In genomic region chr4:154527506-154527905, GRCm38 (mm10) we compare ENCODE assay signal across 8 mouse cellular contexts.
DNase-seq lines count a peak whose midpoint lies in the region; ATAC-seq lines count a peak whose summit lies in the region.

No protein-coding gene starts in this region.

- H3K9me3 ChIP-seq in midbrain, embryonic 13.5 days: no peaks in the 10 kb centered on the region
- no peaks in the 10 kb centered on the region for H3K9me3 ChIP-seq in midbrain, embryonic 14.5 days (ENCODE audit: control insufficient read depth, low read length)
- no peaks in the 10 kb centered on the region for H3K9me3 ChIP-seq in stomach, embryonic 14.5 days (ENCODE audit: control insufficient read depth, low read depth, low read length)

- no peak for DNase-seq in midbrain, embryonic 14.5 days
- peak; percentile 46 for DNase-seq in gastrocnemius, postnatal 25 days
- DNase-seq in kidney, postnatal 10 days: peak; percentile 75
- DNase-seq in frontal cortex, postnatal 10 days (ENCODE audit: low spot score in 2 of 2): no peak
- no peak for DNase-seq in cerebellum, postnatal 14 days
- DNase-seq in right cerebral cortex, adult 18-20 months: no peak

- peaks cover 42% of the 10 kb centered on the region for H3K27me3 ChIP-seq in midbrain, embryonic 13.5 days
- H3K27me3 ChIP-seq in midbrain, embryonic 14.5 days (ENCODE audit: control insufficient read depth, insufficient read depth, low read length): no peaks in the 10 kb centered on the region; the same call in 1 of the 2 replicates
- H3K27me3 ChIP-seq in stomach, embryonic 14.5 days (ENCODE audit: control insufficient read depth, insufficient read depth, low read length): no peaks in the 10 kb centered on the region

- H3K9ac ChIP-seq in midbrain, embryonic 13.5 days (replicated peaks): no peak overlapping the region
- H3K9ac ChIP-seq in midbrain, embryonic 14.5 days (replicated peaks; ENCODE audit: low read length): no peak overlapping the region
- no peak overlapping the region for H3K9ac ChIP-seq in stomach, embryonic 14.5 days (replicated peaks; ENCODE audit: low read depth, low read length)

- no peak overlapping the region for H3K4me3 ChIP-seq in midbrain, embryonic 13.5 days (replicated peaks)
- H3K4me3 ChIP-seq in midbrain, embryonic 14.5 days (replicated peaks; ENCODE audit: low read depth, low read length): no peak overlapping the region
- no peak overlapping the region for H3K4me3 ChIP-seq in stomach, embryonic 14.5 days (ENCODE audit: low read depth, low read length)

- no peaks in the 10 kb centered on the region for H3K36me3 ChIP-seq in midbrain, embryonic 13.5 days
- H3K36me3 ChIP-seq in midbrain, embryonic 14.5 days (ENCODE audit: control insufficient read depth, insufficient read depth, low read length): no peaks in the 10 kb centered on the region
- no peaks in the 10 kb centered on the region for H3K36me3 ChIP-seq in stomach, embryonic 14.5 days (ENCODE audit: control insufficient read depth, insufficient read depth, low read length)

- no peak overlapping the region for H3K4me2 ChIP-seq in midbrain, embryonic 13.5 days (replicated peaks)
- no peak overlapping the region for H3K4me2 ChIP-seq in midbrain, embryonic 14.5 days (ENCODE audit: low read length)
- no peak overlapping the region for H3K4me2 ChIP-seq in stomach, embryonic 14.5 days (replicated peaks; ENCODE audit: low read depth, low read length)

- peak overlapping the region; percentile 19; the same call in 1 of the 2 replicates for H3K27ac ChIP-seq in midbrain, embryonic 13.5 days
- no peak overlapping the region for H3K27ac ChIP-seq in midbrain, embryonic 14.5 days (replicated peaks; ENCODE audit: low read depth, low read length)
- peak overlapping the region; percentile 39; the same call in 1 of the 2 replicates for H3K27ac ChIP-seq in stomach, embryonic 14.5 days (ENCODE audit: low read length)

- peaks cover 33% of the 10 kb centered on the region for H3K4me1 ChIP-seq in midbrain, embryonic 13.5 days (replicated peaks)
- peaks cover 8% of the 10 kb centered on the region; the same call in 1 of the 2 replicates for H3K4me1 ChIP-seq in midbrain, embryonic 14.5 days (ENCODE audit: control insufficient read depth, insufficient read depth, low read length)
- 0 out of 2 replicates have a peak, but pooled peaks cover 15% of the 10 kb centered on the region for H3K4me1 ChIP-seq in stomach, embryonic 14.5 days (ENCODE audit: control insufficient read depth, insufficient read depth, low read length)

- ATAC-seq in midbrain, embryonic 13.5 days: no peak
- no peak for ATAC-seq in midbrain, embryonic 14.5 days (ENCODE audit: low FRiP score, low TSS enrichment)
- no peak for ATAC-seq in stomach, embryonic 14.5 days (ENCODE audit: insufficient number of reproducible peaks, insufficient read depth, low FRiP score, low read depth)

- WGBS in midbrain, embryonic 13.5 days: 80% methylated on average over 9 of the region's 9 CpGs
- 78% methylated on average over 9 of the region's 9 CpGs for WGBS in midbrain, embryonic 14.5 days
- WGBS in stomach, embryonic 14.5 days: 63% methylated on average over 9 of the region's 9 CpGs

Comparison
In these comparisons a context has a peak if more than half of its experiments do, and no peak if none do; other contexts are left out.
1. DNase-seq: peak in gastrocnemius, postnatal 25 days (single experiment) and kidney, postnatal 10 days (single experiment); none in midbrain, embryonic 14.5 days (single experiment), frontal cortex, postnatal 10 days (0 of 2), cerebellum, postnatal 14 days (0 of 2) and right cerebral cortex, adult 18-20 months (single experiment).